Mouse (Mus musculus) neural tube, embryonic 10.5 days (tissue): ENCODE measurements around the gene Rtp2.

Experiments used
- DNase-seq: peaks from one replicate; pipeline ENCODE4 v3.0.0-alpha.2; 2017; ENCODE audit warnings: low spot score; ENCODE audit errors: extremely low spot score

Gene Rtp2

DNA sequence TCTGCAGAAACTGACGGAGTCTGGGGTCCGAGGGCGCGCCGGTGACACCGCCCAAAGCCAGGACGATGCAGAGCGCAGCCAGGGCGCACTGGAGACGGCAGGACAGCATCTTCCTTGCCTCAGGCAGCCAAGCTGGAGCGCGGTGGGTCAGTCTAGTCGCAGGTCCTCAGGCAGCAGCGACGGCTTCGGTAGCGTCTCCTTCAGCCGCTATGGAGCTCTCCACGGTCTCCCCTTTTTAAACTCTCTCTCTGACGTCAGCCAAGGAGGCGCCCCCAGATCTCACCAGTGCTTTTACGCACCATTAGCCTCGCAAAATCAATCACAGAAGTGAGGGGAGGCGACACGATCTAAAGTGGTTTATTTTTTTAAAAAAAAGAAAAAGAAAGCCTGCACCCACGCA, 41.6 kb downstream of the Rtp2 start, which contains the start of gene Sst:
Gene Sst, minus strand, starts transcription at position 323 of the 400 bp plus-strand sequence.
- peak; percentile 16 for DNase-seq

DNA sequence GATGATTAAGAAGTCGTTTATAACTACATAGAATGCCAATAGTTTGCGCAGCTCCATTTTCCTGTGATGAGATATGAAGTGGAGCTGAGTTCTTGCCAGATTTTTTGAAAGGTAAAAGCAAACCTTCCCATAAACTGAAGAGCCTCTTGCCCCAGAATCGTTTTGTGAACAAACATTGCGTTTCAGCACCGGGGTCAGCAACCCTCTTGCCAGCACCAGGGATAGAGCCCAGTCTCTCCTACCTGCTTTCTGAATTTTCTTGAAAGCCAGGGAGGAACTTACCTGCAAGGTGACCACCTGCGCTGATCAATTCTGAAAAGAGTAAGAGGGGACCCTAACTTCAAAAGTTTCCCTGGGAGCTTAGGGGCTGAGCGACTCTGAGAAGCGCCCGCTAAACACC, 42.0 kb downstream of the Rtp2 start:
- peak; percentile 32 for DNase-seq

DNA sequence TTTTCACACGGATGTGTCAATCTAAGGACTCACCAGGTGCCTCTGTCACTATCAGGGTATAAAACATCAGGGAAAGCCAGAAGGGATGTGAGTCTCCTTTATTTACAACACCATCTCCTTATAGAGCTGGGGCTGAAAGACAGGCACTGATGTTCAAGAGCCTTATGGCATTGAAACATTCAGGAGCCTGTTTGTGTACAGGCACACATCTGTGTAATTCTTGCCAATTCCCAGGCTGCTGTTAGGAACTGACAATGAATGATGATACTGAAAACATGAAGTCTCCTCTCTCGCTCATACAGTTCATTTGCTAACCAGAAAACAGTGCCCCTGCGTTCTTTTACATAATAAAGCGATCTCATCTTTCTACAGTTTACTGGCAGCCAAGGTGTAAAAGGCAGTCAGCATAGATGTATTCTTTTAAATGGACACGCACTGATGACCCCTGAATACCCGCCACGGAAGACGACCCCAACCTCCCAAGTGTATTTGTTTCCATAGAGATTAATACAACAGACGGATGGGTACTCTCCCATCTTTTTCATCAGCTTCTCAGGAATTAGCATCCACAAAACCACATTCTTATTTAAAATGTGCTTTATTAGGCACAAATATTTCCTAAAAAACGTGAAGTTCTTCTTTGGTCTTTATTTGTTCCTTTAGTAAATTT, 44.1 kb downstream of the Rtp2 start:
- no peak for DNase-seq

DNA sequence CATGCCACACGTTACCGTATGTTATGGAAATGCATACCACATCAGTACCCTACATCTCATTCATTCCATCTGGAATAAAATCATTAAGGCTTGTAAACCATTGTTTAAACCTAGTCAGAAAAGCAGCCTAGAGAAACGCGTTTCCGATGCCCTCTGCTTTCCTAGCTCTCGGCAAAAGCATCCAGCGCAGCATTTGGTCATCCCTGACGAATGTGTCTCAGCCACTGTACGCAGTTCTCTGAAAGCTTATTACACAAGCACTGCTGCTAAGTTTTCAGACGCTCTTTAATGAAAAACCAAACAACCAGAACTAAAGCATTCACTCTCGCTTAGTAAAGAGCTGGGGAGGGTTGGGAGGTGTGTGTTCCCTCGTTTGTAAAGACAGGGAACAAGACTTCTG, 47.1 kb downstream of the Rtp2 start:
- no peak for DNase-seq
